Mouse (Mus musculus) liver, postnatal 0 days (tissue): ENCODE measurements at regions not wholly inside any gene's neighbourhood (a gene's known extent, or its start where the extent isn't known, plus 50 kb on each side); places are given as distances from the start of the nearest gene placed in this dataset.

Experiments used
- CTCF ChIP-seq: sonication (generic); IDR thresholded peaks from 2 replicates; pipeline ENCODE4 v1.5.1; 2016; ENCODE audit warnings: antibody characterized with exemption, low read depth
- EP300 ChIP-seq: IDR thresholded peaks from 2 replicates; pipeline ENCODE4 v1.6.1; 2016; ENCODE audit warnings: antibody characterized with exemption, low read depth, mild to moderate bottlenecking

GRCm38 (mm10) chr3:150910091-150910490, 527.6 kb upstream of the Adgrl4 start:
- TF ChIP-seq CTCF (no peak), EP300 (no peak)
